In genomic region chr4:108117488-108117887, GRCm38 (mm10) we compare ENCODE assay signal across 8 mouse cellular contexts. TPM values are rescaled to one million over a fixed set of nuclear protein-coding genes. Genes with fewer than 3 reads are reported as not detected.
A peak's percentile ranks its signal among the peaks of the same experiment; 100 is the strongest.
DNase-seq lines count a peak whose midpoint lies in the region; ATAC-seq and TF ChIP-seq lines count a peak whose summit lies in the region.

No protein-coding gene starts in this region.

- no peak for TF ChIP-seq CTCF in CH12.LX (conservative IDR thresholded peaks at IDR 0.05 in 1 of 2, IDR thresholded peaks at IDR 0.05 in 1 of 2; ENCODE audit: low read depth in 2 of 2, low read length in 2 of 2)
- no peak for TF ChIP-seq CTCF in embryonic fibroblast, embryonic 13.5 days (IDR thresholded peaks at IDR 0.05; ENCODE audit: borderline replicate concordance, insufficient read depth, low read length)

- no peak for TF ChIP-seq RAD21 in CH12.LX (IDR thresholded peaks at IDR 0.05; ENCODE audit: low read depth, low read length)

- WGBS in limb, embryonic 12.5 days: 90% methylated on average over 8 of the region's 8 CpGs
- 93% methylated on average over 8 of the region's 8 CpGs for WGBS in limb, embryonic 10.5 days

- H3K27ac ChIP-seq in limb, embryonic 12.5 days: no peak overlapping the region
- H3K27ac ChIP-seq in limb, embryonic 10.5 days: no peak overlapping the region
- H3K27ac ChIP-seq in CH12.LX (ENCODE audit: insufficient read depth, low read depth): no peak overlapping the region
- H3K27ac ChIP-seq in embryonic fibroblast, embryonic 13.5 days (ENCODE audit: insufficient read depth, low read length): no peak overlapping the region

- H3K27me3 ChIP-seq in limb, embryonic 12.5 days: no peaks in the 10 kb centered on the region
- no peaks in the 10 kb centered on the region for H3K27me3 ChIP-seq in limb, embryonic 10.5 days (ENCODE audit: low read depth, poor library complexity, severe bottlenecking)
- no peaks in the 10 kb centered on the region for H3K27me3 ChIP-seq in CH12.LX (replicated peaks)

- no peak for ATAC-seq in limb, embryonic 12.5 days (ENCODE audit: insufficient number of reproducible peaks, insufficient read depth, low FRiP score, low TSS enrichment, low read depth)

- DNase-seq in embryo, embryonic 9.5 days (ENCODE audit: extremely low spot score): peak; percentile 3
- DNase-seq in embryo, embryonic 11 days: no peak
- DNase-seq in limb, embryonic 10.5 days (ENCODE audit: low spot score): no peak
- no peak for DNase-seq in CH12.LX (ENCODE audit: extremely low read depth)
- DNase-seq in kidney, postnatal 14 days: no peak
- DNase-seq in kidney, adult 9 months: no peak

- dilution Hi-C loops in CH12.LX (cut with MboI; ENCODE audit: extremely low pct_ligation_motif_present, extremely low pct_unique_long_range_greater_than_20kb, low sequenced_read_pairs): no loop called here

- no peak overlapping the region for H3K9ac ChIP-seq in limb, embryonic 12.5 days (replicated peaks)
- no peak overlapping the region for H3K9ac ChIP-seq in CH12.LX (ENCODE audit: insufficient read depth, low read depth)

- H3K4me2 ChIP-seq in limb, embryonic 12.5 days: no peak overlapping the region; the same call in 1 of the 2 replicates
- H3K4me2 ChIP-seq in CH12.LX (ENCODE audit: insufficient read depth, low read depth, poor library complexity, severe bottlenecking): peak overlapping the region; percentile 40; the same call in 1 of the 2 replicates

- H3K9me3 ChIP-seq in limb, embryonic 12.5 days: no peaks in the 10 kb centered on the region
- H3K9me3 ChIP-seq in limb, embryonic 10.5 days (replicated peaks): no peaks in the 10 kb centered on the region
- no peaks in the 10 kb centered on the region for H3K9me3 ChIP-seq in CH12.LX (replicated peaks; ENCODE audit: low read length)

- TF ChIP-seq POLR2A in CH12.LX (IDR thresholded peaks at IDR 0.05; ENCODE audit: low read depth, low read length): no peak
- TF ChIP-seq POLR2A in embryonic fibroblast, embryonic 13.5 days (IDR thresholded peaks at IDR 0.05; ENCODE audit: low read depth, low read length): 0 out of 2 replicates have a peak, but pooled peaks have one; percentile 11

- no peaks in the 10 kb centered on the region; the same call in 1 of the 2 replicates for H3K79me2 ChIP-seq in CH12.LX (replicated peaks; ENCODE audit: control insufficient read depth, extremely low read depth, insufficient read depth, poor library complexity, severe bottlenecking)

- H3K4me1 ChIP-seq in limb, embryonic 12.5 days (replicated peaks): no peaks in the 10 kb centered on the region
- H3K4me1 ChIP-seq in limb, embryonic 10.5 days: no peaks in the 10 kb centered on the region
- H3K4me1 ChIP-seq in CH12.LX (ENCODE audit: control insufficient read depth in 1 of 2, insufficient read depth in 2 of 2): peaks cover 0 to 30% of the 10 kb centered on the region in 2 experiments; a peak in 1 of 4 replicates
- H3K4me1 ChIP-seq in embryonic fibroblast, embryonic 13.5 days (ENCODE audit: control insufficient read depth, insufficient read depth, low read length): no peaks in the 10 kb centered on the region

- in situ Hi-C loops in CH12.LX (cut with MboI; ENCODE audit: low pct_ligation_motif_present, low pct_unique_long_range_greater_than_20kb, low sequenced_read_pairs): no loop called here

- peak overlapping the region; percentile 56; the same call in 1 of the 2 replicates for H3K4me3 ChIP-seq in limb, embryonic 12.5 days (replicated peaks)
- no peak overlapping the region for H3K4me3 ChIP-seq in limb, embryonic 10.5 days
- peak overlapping the region in 1 of 3 experiments; percentile 44 for H3K4me3 ChIP-seq in CH12.LX (replicated peaks in 1 of 3; ENCODE audit: low read depth in 2 of 3, low read length in 2 of 3, poor library complexity in 1 of 3)
- no peak overlapping the region for H3K4me3 ChIP-seq in embryonic fibroblast, embryonic 13.5 days (ENCODE audit: insufficient read depth, low read length)

- H3K36me3 ChIP-seq in limb, embryonic 12.5 days: no peaks in the 10 kb centered on the region
- no peaks in the 10 kb centered on the region for H3K36me3 ChIP-seq in limb, embryonic 10.5 days
- H3K36me3 ChIP-seq in CH12.LX (replicated peaks in 1 of 2; ENCODE audit: control insufficient read depth in 1 of 2, insufficient read depth in 1 of 2, low read length in 1 of 2): peaks cover 0 to 2% of the 10 kb centered on the region in 2 experiments

- no peak for TF ChIP-seq EP300 in CH12.LX (IDR thresholded peaks at IDR 0.05; ENCODE audit: low read length)

TF ChIP-seq in CH12.LX, 34 proteins besides CTCF, POLR2A, EP300 and RAD21:
- TF ChIP-seq ELF1 (IDR thresholded peaks at IDR 0.05; ENCODE audit: low read depth, low read length) (no peak), IRF4 (IDR thresholded peaks at IDR 0.05; ENCODE audit: low read depth, low read length) (no peak), TBP (conservative IDR thresholded peaks at IDR 0.05; ENCODE audit: low read depth, low read length) (0 out of 2 replicates have a peak, but pooled peaks have one; percentile 50)

RNA-seq across cellular contexts. Expression of gene Podn, which starts 21.2 kb away (rescaled TPM):
- polyA plus RNA-seq in limb, embryonic 12.5 days (2016; fragmentation: Nextera tagmentation; extraction: Ambion mirVana): 0.46 and 0.72 TPM in 2 replicates
- 0.16 and 0.33 TPM in 2 replicates for polyA plus RNA-seq in limb, embryonic 10.5 days (2016; fragmentation: Nextera tagmentation; extraction: Ambion mirVana)
- total RNA-seq in CH12.LX (2012; rRNA removed): 0.04 TPM in 2 replicates
- total RNA-seq in CH12.LX (2014; rRNA removed): not detected in 2 replicates
- polyA plus RNA-seq in CH12.LX (2012; ENCODE audit: insufficient read length, low read depth): not detected in 2 replicates
- polyA plus RNA-seq in embryonic fibroblast, embryonic 13.5 days (2011; ENCODE audit: insufficient read length, low read depth, missing spikeins): 58.8 and 134 TPM in 2 replicates

RNA-seq across cellular contexts. Expression of gene Scp2, which starts 27.3 kb away (rescaled TPM):
- polyA plus RNA-seq in limb, embryonic 12.5 days (2016; fragmentation: Nextera tagmentation; extraction: Ambion mirVana): 136 and 149 TPM in 2 replicates
- polyA plus RNA-seq in limb, embryonic 10.5 days (2016; fragmentation: Nextera tagmentation; extraction: Ambion mirVana): 138 TPM in 2 replicates
- total RNA-seq in CH12.LX (2012; rRNA removed): 97.8 and 103 TPM in 2 replicates
- 121 and 127 TPM in 2 replicates for total RNA-seq in CH12.LX (2014; rRNA removed)
- polyA plus RNA-seq in CH12.LX (2012; ENCODE audit: insufficient read length, low read depth): 65.0 and 65.8 TPM in 2 replicates
- polyA plus RNA-seq in embryonic fibroblast, embryonic 13.5 days (2011; ENCODE audit: insufficient read length, low read depth, missing spikeins): 104 and 118 TPM in 2 replicates

RNA-seq across cellular contexts. Expression of gene Echdc2, which starts 47.7 kb away (rescaled TPM):
- 40.0 and 41.1 TPM in 2 replicates for polyA plus RNA-seq in limb, embryonic 12.5 days (2016; fragmentation: Nextera tagmentation; extraction: Ambion mirVana)
- 31.2 and 32.9 TPM in 2 replicates for polyA plus RNA-seq in limb, embryonic 10.5 days (2016; fragmentation: Nextera tagmentation; extraction: Ambion mirVana)
- 47.0 and 51.1 TPM in 2 replicates for total RNA-seq in CH12.LX (2012; rRNA removed)
- 45.5 and 51.9 TPM in 2 replicates for total RNA-seq in CH12.LX (2014; rRNA removed)
- polyA plus RNA-seq in CH12.LX (2012; ENCODE audit: insufficient read length, low read depth): 53.4 and 54.3 TPM in 2 replicates
- polyA plus RNA-seq in embryonic fibroblast, embryonic 13.5 days (2011; ENCODE audit: insufficient read length, low read depth, missing spikeins): 28.0 and 36.6 TPM in 2 replicates

Comparison
In these comparisons a context has a peak if more than half of its experiments do, and no peak if none do; other contexts are left out.
1. RNA of gene Podn, which starts 21.2 kb away (polyA plus RNA-seq): 58.8 to 134 TPM in embryonic fibroblast, embryonic 13.5 days; 0.46 to 0.72 TPM in limb, embryonic 12.5 days, 0.16 to 0.33 TPM in limb, embryonic 10.5 days and not detected in CH12.LX; every median in the first group is over 10 times any median in the second.